Mouse (Mus musculus): Measurements from ENCODE around the gene Ttc7b. TPM values are rescaled to one million over a fixed set of nuclear protein-coding genes. Genes with fewer than 3 reads are reported as not detected.
A peak's percentile ranks its signal among the peaks of the same experiment; 100 is the strongest.

The Ttc7b gene
- total RNA-seq, 2 experiments from 2014 or later = 65.8 to 73.1 TPM

DNA sequence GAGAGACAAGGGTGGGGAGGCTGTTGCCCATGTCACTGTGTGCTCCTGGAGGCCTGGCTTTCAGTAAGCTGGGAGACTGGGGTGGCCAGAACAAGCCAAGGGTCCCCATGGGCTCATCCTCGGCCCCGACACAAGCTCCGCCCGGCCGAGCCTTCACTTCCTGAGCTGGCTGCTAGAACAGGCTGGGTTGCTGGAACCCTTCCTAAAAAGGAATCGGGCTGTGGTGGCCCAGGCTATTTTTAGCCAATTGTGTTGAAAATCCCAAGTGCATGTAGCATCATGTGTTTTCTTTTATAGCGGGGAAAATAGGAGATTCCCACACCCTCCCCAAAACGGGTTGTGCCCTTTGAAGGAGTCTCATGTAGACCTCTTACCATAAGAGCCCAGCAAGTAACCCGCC, 226.7 kb downstream of the Ttc7b start:
- intact Hi-C loops (cut with DNase I) = loop anchor here (5.0 kb wide), 1 partner anchor 92 kb away; no protein-coding TSS in a partner anchor
- DNase-seq = peak; percentile 70 to 71

DNA sequence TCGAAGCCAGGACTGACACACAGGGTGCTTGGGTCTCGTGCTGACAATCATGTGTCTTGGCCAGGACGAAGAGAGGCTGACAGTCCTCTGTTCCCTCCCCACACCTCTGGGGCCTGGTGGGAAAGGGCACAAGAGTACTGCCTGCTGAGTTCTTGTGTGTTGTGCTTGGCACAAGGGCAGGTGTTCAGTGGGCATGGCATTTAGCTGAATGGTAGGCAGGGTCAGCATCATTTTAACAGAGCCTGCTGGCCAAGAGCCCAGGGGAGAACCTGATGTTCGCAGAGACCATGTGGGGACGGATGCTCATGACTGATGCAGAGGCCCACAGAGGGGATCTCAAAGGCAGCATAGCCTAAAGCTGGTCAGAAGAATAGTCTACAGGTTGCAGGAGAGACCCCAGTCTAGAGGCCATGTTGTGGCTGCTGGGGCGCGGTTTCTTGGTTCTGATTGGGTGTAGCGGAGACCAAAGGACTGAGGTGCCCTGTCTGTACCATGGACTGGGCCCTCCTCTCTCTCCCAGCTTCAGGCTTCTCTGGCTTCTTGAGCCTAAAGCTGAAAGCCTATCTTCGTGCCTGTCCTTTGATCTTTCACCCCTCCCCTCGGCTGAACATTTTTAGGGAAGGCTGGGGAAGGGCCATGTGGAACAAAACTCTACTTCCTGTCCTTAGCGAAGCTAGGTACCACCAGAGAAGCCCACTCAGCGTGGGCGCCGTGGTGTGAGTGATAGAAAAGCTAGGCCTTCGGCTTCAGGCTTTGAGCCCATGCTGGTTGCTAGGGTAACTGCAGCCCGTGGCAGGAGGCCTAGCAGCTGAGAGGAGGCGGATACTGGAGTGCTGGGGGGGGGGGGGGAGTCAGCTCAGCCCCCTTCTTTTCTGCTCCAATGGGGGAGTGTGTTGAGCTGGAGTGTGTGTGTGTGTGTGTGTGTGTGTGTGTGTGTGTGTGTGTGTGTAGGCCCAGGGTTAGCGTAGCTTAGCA, 229.6 kb downstream of the Ttc7b start:
- intact Hi-C loops (cut with DNase I) = loop anchor here (5.0 kb wide), 1 partner anchor 89 kb away; no protein-coding TSS in a partner anchor
- peak in 1 of 2 experiments; percentile 60 for DNase-seq

DNA sequence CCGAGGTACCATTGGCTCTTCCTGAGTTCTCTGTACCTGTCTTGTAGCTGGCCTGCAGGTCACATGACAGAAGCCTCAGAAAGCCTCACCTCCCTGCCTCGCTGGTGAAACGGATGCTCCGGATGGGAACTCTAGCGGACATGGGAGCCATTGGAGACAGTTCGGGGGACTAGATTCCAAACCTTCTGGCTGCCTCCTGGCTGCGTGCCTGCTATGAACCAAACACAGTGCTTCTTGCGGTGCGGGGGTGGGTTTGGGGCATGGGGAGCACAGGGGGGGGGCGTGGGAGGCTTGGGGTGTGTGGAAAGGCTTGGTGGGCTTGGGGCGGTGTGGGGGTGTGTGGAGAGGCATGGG, 230.5 kb downstream of the Ttc7b start:
- intact Hi-C loops (cut with DNase I) = loop anchor here (5.0 kb wide), 1 partner anchor 88 kb away; no protein-coding TSS in a partner anchor
- no peak for DNase-seq

DNA sequence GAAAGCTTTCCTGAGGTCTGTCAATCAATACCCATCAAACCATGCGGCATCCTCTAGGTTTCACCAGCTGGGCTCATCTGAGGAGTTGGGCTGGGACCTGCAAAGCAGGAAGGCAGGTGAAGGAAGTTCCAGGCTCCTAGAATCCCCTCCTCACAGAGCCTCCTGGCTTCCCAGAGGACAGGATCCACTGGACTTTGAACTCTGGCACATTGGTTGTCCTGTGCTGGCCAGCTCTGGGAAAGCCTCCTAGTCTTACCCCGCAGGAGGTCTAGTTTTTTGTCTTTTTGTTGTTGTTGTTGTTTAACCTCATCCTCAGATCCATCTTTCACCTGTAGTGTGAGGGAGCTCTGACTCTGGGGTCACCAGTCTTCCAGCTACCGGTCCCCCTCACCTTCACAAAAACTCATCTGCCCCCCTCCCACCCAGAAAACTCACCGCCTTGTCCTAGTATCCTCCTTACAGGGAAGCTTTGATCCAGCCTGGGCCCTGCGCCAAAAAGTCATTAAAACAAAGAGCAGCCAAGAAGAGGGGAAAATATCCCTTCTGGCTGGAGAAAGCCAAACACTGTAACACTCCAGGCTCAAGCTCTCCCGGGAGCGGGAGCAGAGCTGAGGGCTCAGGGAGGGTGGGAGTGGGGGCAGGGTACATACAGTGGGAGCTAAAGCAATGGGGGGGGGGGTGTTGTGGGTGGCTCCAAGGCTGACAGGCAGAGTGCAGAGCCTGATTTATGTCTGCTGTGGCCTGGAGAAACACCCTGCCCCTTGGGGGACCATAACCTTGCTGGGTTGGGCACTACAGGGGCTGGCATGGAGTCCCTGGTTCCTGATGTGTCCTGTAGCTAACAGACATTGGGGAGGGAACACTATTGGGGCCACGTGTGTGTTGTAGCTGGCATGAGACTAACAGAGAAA, 231.1 kb downstream of the Ttc7b start:
- peak; percentile 84 to 86 for DNase-seq
- intact Hi-C loops (cut with DNase I) = loop anchor here (5.0 kb wide), 1 partner anchor 87 kb away; no protein-coding TSS in a partner anchor

DNA sequence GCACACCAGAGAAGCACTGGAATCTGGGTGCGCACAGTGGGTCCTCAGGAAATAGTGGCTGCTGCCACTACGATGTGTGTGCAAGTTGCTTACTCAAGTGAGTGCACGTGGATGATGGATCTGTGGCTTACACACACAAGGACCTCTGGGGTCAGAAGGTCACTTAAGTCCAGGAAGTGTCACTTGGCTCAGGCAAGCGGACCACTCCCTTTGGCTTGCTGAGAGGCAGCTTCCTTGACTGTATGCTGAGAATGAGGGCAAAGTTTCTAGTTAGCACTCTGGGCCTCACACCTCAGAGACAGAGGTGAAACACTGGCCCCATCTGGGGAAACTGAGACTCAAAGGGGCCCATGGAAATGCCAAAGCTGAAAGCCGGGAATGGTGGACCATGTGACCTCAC, 232.6 kb downstream of the Ttc7b start:
- intact Hi-C loops (cut with DNase I) = no loop called here
- DNase-seq = no peak

DNA sequence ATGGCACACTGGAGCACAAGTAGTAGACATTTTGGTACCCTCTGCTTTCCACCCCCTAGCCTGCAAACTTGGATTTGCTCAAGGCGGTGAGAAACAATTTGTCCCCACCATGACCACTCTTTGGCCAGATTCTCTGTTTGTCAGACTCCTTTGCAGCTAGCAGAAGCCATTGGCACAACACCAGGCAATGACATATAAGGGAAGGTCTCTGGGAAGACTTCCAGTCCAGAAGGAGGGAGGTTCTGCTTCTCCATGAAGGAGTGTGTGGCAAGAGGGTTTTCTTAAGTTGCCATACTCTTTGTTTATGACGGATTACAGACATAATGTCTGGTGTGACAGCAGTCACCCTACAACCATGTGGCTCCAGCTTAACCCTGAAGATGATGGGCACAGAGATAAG, 233.1 kb downstream of the Ttc7b start:
- intact Hi-C loops (cut with DNase I) = no loop called here
- DNase-seq = no peak

DNA sequence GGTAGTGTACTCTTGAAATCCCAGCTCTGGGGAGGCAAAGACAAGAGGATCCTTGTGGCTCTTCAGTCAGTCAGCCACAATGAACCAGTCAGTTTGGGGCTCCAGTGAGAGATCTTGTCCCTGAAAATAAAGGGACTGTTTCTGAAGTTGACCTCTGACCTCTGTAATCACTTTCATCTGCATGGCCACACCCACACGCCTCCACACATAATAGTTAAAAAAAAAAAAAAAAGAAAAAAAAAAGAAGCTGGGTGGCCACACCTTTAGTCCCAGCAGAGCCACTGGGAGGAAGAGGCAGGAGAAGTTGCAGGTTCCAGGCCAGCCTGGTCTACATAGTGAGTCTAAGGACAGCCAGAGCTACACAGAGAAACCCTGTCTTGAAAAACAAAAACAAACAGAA, 237.3 kb downstream of the Ttc7b start:
- intact Hi-C loops (cut with DNase I) = no loop called here
- no peak for DNase-seq

DNA sequence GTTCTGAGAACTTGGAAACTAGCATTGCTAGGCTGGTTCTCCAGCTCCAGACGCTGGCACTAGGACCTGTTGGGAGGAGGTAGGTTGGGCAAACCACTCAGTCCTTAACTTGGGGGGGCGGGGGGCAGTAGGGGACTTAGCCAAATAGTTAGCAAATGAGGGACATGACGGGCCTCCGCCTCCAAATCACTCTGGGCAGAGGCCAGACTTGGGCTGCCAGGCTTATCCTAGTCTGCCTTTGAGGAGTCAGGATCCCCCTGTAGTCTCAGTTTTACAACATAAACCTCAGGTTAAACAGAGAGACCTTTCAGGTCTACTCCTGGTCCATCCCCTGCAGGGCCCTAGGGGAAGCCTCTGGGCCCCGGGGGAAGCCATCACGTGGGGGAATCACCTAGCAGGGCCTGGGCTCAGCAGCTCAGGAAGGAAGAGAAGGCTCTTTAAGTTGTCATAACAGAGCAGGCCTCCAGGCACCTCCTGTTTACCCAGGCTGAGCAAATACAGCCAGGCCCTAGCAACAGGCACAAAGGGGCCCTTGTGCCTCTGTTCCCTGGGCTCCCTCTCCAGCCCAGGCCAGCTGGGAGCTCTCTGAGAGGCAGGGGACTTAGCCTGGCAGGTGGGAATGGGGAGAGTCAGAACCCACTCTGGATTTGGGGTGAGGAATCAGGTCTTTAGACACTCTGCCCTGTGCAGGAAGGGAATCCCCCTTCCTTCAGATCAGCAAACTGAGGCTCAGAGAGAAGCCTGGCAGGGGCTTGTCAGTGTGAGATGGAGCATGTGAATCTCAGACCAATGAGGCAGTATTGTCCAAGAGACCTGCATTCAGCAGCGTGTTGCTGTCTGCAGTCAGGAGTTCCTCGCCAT, 238.4 kb downstream of the Ttc7b start:
- DNase-seq = no peak
- intact Hi-C loops (cut with DNase I) = no loop called here

DNA sequence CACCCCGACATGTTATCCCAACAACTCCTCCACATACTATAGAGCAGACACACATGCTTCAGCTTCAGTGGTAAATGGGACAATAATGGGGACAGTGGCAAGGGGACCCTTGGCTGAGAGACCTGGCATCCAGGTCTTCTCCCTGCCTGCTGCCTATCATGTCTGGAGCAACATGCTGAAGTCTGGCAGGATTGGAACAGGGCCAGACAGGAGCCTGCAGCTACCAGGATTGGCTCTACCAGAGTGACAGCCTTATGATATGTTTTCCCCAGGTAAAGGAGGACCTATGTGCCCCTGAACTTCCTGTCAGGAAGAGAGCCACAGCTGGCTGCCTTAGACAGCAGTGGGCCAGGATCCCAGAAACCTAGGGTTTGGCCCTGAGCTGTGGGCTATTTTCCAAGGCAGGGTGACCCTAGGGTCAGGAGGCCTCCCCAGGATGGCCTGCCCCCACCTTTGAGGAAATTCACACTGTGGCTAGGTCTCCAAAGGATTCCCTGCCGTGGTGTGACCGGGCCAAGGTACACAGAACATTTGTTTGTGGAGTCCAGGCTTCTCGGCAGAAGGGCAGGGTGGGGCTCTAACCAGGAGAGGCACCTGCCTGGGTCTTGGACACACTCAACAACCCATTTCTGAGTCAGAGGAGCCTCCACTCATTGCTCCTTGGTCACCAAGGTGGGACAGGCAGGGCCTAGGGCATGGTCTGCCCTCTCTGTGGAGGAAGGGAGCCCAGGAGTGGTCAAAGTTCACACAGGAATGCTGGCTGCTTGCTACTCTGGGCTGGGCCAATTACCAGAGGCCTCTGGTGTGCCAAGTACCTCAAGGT, 239.4 kb downstream of the Ttc7b start:
- intact Hi-C loops (cut with DNase I) = no loop called here
- peak in 1 of 2 experiments; percentile 49 for DNase-seq

DNA sequence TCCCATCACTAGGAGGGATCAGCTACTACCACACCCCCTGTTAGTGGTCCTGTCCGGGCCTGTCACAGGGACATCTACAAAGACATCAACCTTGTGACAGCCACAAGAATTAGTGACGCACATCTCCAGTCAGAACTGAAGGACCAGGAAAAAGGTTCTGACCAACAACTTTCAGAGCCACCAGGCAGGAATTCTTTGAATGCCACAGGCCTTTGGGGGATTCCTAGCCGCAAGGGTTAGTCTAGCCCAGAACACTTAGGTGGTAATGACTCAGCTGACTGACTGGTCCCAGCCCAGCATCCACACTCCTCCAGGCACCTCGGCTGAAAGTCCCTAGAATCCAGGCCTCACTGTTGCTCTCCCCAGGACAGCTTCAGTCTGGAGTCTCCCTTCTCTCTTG, 240.7 kb downstream of the Ttc7b start:
- intact Hi-C loops (cut with DNase I) = no loop called here
- DNase-seq = no peak

DNA sequence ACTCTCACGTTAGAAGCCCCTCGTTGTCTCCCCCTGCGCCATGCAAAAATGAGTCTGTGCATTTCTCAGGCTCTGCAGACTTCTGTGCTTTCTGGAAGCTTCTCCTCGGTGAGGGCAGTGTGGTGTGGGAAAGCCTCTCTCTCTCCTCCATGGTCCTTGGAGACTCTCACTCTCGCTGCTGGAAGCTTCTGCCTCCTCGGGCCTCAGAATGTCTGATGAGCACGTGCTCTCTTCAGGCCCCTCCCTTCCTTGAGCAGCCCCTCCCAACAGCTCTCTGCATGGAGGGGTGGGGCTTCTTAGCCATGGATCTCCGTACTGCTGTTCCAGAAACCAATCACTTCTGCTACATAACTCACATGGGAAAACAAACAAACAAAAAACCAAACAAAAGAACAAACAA, 242.3 kb downstream of the Ttc7b start:
- no peak for DNase-seq
- intact Hi-C loops (cut with DNase I) = no loop called here

DNA sequence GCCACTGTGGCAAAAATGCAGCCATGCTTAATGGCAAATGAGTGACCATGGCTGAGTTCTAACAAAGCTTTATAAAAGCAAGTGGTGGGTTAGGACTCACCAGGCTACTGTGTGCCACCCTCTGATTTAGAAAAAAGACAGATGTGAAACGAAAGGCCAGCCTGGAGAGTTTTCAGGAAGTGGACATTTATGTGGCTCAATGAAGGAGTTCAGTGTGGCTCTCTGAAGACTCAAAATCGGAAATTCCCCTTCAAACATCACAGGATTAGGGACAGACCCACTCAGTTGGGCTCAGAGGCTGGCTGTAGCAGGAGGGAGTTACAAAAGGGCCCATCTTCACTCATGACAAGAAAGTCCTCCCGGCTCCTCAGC, 243.1 kb downstream of the Ttc7b start:
- no peak for DNase-seq
- intact Hi-C loops (cut with DNase I) = no loop called here

DNA sequence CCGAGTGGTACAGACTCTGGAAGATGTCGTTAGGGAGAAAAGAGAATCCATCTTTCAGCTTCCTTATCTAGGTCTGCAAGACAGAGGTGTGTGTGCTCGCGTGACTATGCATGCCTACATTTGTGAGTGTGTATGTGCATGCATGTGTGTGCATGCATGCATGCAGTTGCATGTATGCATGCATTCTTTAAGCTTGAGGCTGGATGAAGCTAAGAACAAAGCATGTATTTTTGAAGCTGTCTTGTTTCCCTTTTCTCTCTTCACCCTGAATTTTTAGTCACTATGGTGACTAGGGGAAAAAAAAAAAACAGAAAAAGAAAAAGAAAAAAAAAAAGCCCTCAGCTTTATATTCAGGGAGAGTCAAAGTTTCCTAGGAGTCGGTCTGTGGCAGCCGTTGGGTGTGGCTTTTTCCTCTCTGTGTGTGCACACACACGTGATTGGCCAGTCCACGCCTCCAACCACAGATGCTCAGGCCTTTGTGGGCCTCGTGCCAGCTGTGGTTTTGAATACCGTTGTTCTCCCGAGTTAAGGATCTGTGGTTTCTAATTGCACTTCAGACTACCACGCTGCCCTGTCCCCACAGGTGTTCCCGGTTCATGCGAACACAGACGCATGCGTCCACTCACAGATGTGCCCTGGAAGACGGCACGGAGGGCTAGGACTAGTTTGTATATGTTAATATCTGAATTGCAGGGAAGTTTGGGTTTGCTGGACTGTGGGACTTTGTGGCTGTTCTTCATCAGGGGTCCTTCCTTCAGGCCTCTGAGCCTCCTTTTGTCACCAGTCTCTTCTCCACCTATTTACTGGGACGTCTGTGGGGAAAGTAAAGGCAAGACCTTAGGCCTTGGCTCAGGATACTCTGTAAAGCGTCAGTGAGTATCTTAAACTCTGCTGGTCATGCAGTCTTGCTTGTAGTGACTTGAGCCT, 243.8 kb downstream of the Ttc7b start:
- intact Hi-C loops (cut with DNase I) = loop anchor here (1.0 kb wide), 1 partner anchor 73 kb away; no protein-coding TSS in a partner anchor
- DNase-seq = peak; percentile 79 to 81

DNA sequence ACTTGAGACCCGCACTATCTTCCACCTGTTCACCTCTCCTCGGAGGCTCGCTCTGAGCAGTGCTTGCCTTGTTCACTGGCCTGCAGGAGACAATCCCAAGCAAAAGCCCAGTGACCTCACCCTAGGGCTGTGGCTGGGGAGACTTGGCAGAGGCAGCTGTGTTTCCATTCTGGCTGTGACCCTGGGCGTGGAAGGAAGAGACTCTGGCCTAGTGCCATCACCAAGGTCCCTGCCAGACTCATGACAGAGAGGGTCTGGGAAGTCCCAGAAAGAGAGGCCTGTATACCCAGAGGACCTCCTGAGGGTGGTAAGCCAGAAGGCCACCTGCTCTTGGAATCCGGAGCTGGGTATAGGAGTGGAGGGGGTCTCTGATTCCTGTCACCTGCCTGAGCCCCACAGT, 244.8 kb downstream of the Ttc7b start:
- intact Hi-C loops (cut with DNase I) = loop anchor here (1.0 kb wide), 1 partner anchor 72 kb away; no protein-coding TSS in a partner anchor
- DNase-seq = peak; percentile 88 to 90

DNA sequence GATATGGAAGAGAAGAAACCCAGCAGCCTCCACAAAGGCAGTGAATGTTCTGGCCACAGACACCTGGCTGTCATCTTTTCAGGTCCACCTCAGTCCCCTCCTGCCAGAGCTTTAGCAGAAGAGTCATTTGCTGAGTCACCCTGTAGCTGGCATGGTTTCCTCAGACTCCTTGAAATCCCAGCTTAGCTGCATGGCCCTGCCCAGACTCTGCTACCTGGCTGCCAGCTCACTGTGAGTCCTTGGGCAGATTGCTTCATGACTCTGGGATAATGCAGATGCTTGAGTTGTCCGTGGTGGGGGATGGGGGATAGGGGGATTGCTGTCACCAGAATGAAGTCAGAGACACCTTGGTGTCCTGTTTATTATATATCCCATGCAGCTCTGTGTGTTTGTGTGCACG, 247.6 kb downstream of the Ttc7b start:
- intact Hi-C loops (cut with DNase I) = loop anchor here (5.0 kb wide), 1 partner anchor 46 kb away; no protein-coding TSS in a partner anchor
- DNase-seq = no peak

DNA sequence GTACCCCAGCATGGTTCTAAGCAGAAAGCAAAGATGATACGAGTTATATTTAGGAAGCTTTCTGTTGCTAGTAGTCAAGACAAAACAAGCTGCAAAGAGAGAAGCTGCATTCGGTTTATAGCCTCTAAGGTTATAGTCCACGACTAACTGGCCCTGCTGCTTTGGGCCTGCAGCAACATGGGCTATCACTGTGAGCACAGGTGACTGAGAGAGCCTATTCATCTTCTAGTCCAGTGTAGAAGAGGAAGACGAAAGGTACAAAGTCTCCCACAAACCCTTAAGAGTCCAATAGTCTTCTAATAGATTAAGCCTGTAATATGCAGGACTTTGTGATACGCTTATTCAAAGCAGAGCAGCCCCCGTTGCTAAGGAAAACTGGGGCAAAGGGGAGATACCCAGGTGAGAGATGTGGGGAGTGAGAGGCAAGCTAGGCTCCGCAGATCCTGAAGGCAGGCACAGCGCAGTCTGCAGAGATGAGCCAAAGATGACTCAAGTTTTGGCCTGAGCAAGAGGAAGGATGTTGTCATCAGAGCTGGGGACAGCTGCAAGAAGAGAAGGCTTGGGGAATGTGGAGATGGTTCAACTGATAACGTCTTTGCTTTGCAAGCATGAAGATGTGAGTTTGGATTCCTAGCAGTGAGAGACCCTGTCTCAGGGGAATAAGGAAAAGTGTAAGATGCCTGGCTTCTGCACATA, 250.5 kb downstream of the Ttc7b start:
- no peak for DNase-seq
- intact Hi-C loops (cut with DNase I) = loop anchor here (5.0 kb wide), 1 partner anchor 43 kb away; no protein-coding TSS in a partner anchor

DNA sequence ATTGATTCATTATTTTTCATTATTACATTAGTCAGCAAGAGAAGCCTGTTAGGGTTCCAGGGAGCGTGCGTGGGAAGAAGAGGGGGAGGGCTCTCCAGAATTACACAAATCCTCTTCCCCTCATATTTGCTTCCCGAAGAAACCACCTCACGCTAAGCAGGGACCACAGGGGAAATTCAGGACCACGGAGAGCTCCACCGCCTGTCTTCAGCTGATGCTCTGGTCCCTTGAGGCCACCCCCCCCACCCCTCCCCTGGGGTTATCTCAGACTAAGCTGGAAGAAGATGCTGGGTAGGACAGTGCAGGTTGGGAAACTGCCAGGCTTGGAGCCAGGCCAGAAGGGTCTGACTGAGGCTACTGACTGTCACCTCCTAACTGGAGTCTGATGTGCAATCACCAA, 252.6 kb downstream of the Ttc7b start:
- intact Hi-C loops (cut with DNase I) = no loop called here

More for the DNA sequence above, 252.6 kb downstream of the Ttc7b start:
- peak; percentile 72 to 78 for DNase-seq

All from heart, postnatal 14 days (tissue).